Mouse (Mus musculus) lung, postnatal 10 days (tissue): ENCODE data around the gene Pfn2.

Experiments
- DNase-seq: peaks from one replicate; pipeline ENCODE4 v3.0.0; 2021

Gene Pfn2

GRCm38 (mm10) chr3:57847760-57848185 lies at the start of gene Pfn2:
Gene Pfn2 (minus strand): TSS chr3:57848079.
- peak; percentile 82 for DNase-seq

DNA sequence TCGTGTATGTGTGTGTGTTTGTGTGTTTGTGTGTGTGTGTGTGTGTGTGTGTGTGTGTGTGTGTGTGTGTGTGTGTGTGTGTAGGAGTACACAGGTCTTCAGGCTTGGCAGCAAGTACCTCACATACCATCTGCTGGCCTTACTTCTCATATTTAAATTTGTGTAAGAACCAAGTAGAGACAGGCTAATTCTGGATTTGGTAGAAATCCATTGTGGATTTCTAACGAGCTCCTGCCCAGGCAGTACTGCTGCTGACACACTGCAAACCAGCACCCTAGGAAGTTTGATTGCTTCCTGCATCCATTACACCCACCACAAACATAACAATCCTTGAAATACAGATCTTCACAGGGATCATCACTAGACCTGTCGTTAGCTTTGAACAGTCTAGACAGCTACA lies 35.1 kb upstream of the Pfn2 start:
- DNase-seq = no peak

- DNase-seq = peak; percentile 48
Measured at GRCm38 (mm10) chr3:57846912-57847759, 743 bp downstream of the Pfn2 start.

DNA sequence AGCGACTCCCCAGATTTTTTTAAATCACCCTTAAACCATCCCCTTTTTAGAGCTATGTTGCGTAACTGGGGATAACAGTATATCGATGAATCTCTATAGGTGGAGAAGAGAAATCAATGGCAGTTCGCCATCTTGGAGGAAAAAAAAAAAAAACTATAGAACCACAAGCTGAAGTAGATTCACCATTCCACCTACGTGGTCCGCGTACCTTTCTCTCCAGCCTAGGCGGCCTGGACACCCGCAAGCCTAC lies 1.3 kb downstream of the Pfn2 start:
- no peak for DNase-seq

DNA sequence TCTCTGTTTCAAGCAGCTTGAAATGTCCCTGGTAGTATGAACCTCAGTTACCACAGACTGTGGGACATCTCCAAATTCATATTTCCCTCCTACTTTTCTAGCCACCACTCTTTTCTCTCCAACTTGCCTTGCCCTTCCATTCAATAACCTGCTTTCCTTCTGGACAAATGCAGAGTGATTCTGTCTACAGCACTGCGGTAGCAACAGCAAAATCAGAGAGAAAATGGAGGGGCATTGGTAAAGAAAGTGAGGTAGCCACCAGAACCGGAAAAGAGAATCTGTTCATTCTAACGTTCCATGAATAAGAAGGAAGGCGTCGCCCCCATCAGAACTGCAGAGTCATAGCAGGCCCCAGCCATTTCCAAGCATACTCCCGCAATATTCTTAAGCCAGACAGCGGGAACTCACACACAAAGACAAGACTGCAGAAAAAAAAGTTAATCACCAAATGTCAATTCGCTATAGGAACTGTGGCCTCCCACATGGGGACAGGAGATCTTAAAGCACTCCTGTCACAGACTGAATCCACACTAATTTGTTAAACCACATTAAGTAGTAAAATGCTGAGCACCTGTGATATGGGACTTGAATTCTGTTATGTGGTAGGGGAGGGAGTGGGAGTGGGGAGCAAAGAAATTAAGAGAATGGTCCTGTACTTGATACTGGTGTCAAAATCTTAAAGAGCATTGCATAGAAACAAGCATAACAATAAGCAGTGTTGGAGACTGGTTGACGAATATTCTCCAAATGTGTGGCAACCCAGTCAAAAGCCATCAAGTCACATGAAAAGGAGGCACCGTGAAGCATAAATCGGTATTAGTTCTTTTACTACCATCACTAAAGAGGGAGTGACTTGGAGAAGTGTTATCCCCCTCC lies 1.9 kb downstream of the Pfn2 start:
- DNase-seq = peak; percentile 6

GRCm38 (mm10) chr3:57843775-57844174 lies 4.1 kb downstream of the Pfn2 start:
- no peak for DNase-seq

DNA sequence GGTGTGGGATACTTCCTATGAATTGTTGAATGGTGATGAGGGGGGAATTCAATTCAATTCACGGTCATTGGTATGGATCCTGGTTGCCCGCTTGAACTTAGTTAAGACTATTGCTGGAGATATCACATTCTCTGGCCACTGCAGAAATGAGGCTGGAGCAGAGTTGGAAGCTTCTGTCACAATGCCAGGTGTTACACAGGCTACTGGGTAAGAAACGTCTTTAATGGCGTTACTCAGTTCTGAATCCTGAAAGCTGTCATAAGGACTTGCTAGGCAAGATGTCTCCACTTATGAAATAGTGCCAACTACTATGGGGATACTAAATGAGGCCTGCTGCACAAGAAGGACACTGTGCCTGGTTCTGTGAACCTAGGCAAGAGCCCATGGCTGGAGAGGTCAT lies 11.0 kb downstream of the Pfn2 start:
- no peak for DNase-seq

GRCm38 (mm10) chr3:57833585-57833984 lies 14.3 kb downstream of the Pfn2 start:
- DNase-seq = no peak

GRCm38 (mm10) chr3:57825866-57826265 lies 22.0 kb downstream of the Pfn2 start:
- DNase-seq = no peak

DNA sequence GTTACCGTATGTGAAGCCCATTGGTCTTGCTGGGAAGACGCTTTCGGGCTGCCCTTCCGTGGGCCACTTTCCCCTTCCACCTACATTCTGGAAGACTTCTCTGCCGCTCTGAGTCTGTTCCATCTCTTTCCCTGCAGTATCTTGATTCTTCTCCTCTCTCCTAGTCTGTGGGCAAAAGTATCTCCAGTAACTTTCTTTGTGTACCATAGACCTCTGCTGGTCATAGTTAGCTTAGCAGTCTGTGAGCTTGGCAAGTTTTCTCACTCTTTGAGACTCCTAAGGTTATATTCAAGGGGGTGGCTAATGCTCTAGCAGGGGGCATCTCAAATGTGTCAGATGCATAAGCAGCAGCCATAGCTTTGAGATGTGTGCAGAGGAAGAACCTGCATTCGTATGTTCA lies 32.4 kb downstream of the Pfn2 start:
- DNase-seq = peak; percentile 15

- peak; percentile 28 for DNase-seq
Measured at GRCm38 (mm10) chr3:57795071-57795470, 52.8 kb downstream of the Pfn2 start.
